Mouse (Mus musculus) erythroblast, adult 5-6 weeks (primary cell): ENCODE results near the gene Egflam. TPM values are rescaled to one million over a fixed set of nuclear protein-coding genes. Genes with fewer than 3 reads are reported as not detected.

ENCODE experiments used
- ATAC-seq: replicated peaks from 2 replicates; pipeline ENCODE4 v1.8.0; 2016; ENCODE audit warnings: moderate number of reproducible peaks, mild to moderate bottlenecking, moderate TSS enrichment, inconsistent platforms; ENCODE audit not compliant: poor library complexity, low FRiP score, severe bottlenecking
- total RNA-seq, 2 experiments: library from RNA; stranded (forward) in 1 of 2; stranded (reverse) in 1 of 2; fragments of 150-400 nt in 1 of 2; fragments of 200-764, 138-1000 nt in 1 of 2; gene quantifications; 2 replicates each; pipeline versions ENCODE4 v1.2.3 to v1.2.4; 2015 to 2017; ENCODE audit warnings: low replicate concordance in 2 of 2

Gene Egflam
- total RNA-seq, 2 experiments from 2014 or later, result not detected

- ATAC-seq, result no peak
Measured at GRCm38 (mm10) chr15:7192582-7192981, 205.6 kb downstream of the Egflam start.

- no peak for ATAC-seq
Measured at GRCm38 (mm10) chr15:7191074-7191473, 207.1 kb downstream of the Egflam start.

GRCm38 (mm10) chr15:7189678-7190454 is 208.3 kb downstream of the Egflam start:
- no peak for ATAC-seq

- no peak for ATAC-seq
Measured at GRCm38 (mm10) chr15:7187682-7188081, 210.5 kb downstream of the Egflam start.

- ATAC-seq, result no peak
Measured at GRCm38 (mm10) chr15:7180576-7180975, 217.6 kb downstream of the Egflam start.

GRCm38 (mm10) chr15:7173776-7174175 is 224.4 kb downstream of the Egflam start:
- ATAC-seq, result no peak

- ATAC-seq, result no peak
Measured at GRCm38 (mm10) chr15:7173346-7173745, 224.8 kb downstream of the Egflam start.

- no peak for ATAC-seq
Measured at GRCm38 (mm10) chr15:7172875-7173274, 225.3 kb downstream of the Egflam start.

- no peak for ATAC-seq
Measured at GRCm38 (mm10) chr15:7167906-7168532, 230.2 kb downstream of the Egflam start.

- no peak for ATAC-seq
Measured at GRCm38 (mm10) chr15:7167238-7167905, 230.8 kb downstream of the Egflam start.

- ATAC-seq, result no peak
Measured at GRCm38 (mm10) chr15:7166735-7167134, 231.5 kb downstream of the Egflam start.

- no peak for ATAC-seq
Measured at GRCm38 (mm10) chr15:7163851-7164250, 234.3 kb downstream of the Egflam start.

GRCm38 (mm10) chr15:7160321-7160720 is 237.9 kb downstream of the Egflam start:
- ATAC-seq, result no peak

GRCm38 (mm10) chr15:7159869-7160268 is 238.3 kb downstream of the Egflam start:
- no peak for ATAC-seq

GRCm38 (mm10) chr15:7157658-7158057 is 240.5 kb downstream of the Egflam start:
- ATAC-seq, result no peak
